Mouse (Mus musculus): ENCODE results near the gene Cacng4.

DNA sequence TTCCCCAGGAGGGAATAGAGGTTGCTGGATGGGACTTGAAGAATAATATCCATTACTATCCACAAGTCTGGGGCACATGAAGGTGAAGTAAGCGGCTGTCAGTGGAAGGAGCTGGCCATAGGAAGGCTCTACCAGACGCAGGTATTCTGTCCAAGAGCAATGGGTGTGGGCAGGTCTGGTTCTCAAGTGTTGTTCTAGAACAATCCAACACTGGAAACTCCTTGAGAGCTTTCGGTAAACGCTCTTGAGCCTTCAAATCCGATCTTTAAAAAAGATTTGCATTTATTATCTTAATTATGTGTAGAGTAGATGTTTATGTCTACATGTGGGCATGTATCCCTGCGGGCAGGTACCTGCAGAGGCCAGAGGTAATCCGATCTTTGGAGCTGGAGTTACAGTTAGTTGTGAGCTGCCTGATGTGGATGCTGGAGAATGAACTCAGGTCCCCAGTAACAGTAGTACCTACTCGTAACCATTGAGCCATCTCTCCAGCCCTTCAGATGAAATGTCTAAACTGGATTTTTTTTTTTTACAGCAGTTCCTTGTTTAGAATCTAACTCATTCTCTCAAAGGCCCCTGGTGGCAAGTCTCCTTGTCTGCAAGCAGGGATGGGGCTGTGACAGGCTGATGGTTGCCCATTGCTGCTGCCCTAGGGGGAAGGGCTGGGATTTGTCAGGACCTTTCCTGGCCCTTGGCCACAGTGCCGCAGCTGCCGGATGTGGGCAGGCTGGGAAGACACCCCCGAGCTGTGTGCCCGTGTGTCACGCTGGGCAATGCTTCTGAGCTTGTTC is 66.1 kb downstream of the Cacng4 start:
- TF ChIP-seq POLR2A (IDR thresholded peaks at IDR 0.05; ENCODE audit: control insufficient read depth, low read depth, low read length) (no peak), CTCF (IDR thresholded peaks at IDR 0.05; ENCODE audit: control insufficient read depth, insufficient read depth, insufficient replicate concordance, low read depth, low read length) (no peak)
